Mouse (Mus musculus) forelimb bud, embryonic 11.5 days (tissue): Measurements from ENCODE around the gene Kidins220.

Source experiments
- DNase-seq: peaks from one replicate; pipeline ENCODE4 v3.0.0-alpha.2; 2012; ENCODE audit warnings: low read depth, low spot score

Gene Kidins220

GRCm38 (mm10) chr12:25024862-25025545 is 50.3 kb downstream of the Kidins220 start:
- no peak for DNase-seq

- no peak for DNase-seq
Measured at GRCm38 (mm10) chr12:25026308-25026707, 51.6 kb downstream of the Kidins220 start.

DNA sequence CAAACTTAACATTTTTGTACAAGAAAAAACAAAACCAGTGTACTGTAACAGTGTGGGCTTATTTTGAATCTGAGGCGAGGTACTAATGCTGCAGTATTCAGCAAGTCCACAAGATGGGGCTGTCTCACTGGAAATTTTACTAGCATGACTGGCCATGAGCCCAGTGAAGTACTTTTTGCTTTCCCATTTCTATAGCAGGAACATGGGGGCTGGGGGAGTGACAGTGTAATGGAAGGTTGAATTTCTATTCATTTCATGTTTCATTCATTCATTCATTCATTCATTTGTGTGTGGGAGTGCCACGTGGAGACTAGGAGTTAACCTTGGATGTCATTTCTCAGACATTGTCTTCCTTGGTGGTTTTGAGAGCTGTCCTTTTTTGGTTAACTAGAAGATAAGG is 52.7 kb downstream of the Kidins220 start:
- DNase-seq, result peak; percentile 66

DNA sequence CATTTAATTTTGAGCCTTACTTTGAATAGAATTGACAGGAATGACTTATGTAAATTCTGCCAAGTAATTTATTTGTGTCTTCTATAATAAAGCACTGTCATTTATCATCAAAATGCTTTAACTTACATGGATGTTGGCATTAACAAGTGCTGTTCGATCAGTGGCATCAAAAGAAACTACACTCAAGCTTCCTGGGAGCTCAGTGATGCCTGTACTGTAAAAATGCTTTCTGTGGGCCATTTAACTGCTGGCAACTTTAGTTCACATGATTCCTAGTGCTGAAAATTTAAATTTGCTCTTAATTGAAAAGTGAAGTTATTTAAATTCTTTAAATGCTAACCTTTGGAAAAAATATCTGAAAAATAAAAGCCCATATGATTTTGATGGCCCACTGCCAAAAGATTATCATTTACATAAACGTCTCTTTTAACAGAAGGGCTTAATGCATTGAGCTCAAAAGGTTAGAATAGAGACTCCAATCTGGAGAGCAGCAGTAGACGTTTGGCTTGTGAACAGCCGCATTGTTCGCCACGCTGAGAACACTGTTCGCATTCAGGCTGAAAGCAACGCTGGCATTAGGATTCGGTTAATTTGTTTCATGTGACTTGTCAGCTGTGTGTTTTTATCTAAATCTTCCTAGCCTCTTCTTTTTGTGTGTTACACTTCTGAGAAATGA is 59.1 kb downstream of the Kidins220 start:
- peak; percentile 11 for DNase-seq

DNA sequence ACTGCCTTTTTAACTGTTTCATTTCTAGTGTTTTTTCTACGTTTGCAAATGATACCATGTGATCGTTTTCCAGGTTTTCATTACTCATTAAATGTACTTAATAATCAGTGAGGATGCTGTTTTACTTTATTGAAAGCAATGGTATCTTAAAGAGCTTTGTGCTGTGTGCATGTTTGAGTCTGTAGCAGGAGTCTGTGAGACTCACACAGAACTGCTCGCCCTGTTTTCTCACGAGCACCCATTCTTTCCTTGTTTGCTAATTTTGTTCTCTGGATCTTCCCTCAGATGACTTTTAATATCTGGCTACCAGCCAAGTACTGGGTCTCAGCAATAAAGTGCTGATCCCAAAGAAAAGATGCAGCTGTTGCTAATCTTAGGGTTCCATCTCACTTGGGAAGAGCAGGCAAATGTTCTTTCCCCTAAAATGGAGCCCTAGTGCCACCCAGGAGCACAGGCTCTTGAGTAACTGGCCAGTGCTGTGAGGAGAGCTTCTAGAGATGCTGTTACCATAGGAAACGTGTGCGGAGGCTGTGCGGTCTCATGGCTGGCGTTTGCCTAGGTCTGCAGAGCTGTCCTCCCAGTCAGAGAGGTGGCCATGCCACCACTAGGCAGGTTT is 59.7 kb downstream of the Kidins220 start:
- DNase-seq, result no peak

DNA sequence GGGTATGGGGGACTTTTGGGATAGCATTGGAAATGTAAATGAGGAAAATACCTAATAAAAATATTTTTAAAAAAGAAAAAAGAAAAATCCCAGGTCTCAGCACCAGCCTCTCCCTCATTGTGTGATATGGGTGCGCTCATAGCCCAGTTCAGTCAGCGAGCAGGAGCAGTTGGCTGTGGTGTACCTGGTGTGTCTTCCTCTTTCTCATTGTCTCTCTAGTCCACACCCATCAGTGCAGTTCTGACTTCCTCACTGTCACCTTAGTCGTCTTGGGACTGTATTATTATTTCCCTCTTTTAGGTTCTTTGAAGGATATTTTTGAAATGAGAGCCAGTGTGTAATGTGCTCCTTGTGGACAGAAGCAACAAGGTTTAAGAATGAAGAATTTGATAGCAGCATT is 61.3 kb downstream of the Kidins220 start:
- DNase-seq, result no peak

DNA sequence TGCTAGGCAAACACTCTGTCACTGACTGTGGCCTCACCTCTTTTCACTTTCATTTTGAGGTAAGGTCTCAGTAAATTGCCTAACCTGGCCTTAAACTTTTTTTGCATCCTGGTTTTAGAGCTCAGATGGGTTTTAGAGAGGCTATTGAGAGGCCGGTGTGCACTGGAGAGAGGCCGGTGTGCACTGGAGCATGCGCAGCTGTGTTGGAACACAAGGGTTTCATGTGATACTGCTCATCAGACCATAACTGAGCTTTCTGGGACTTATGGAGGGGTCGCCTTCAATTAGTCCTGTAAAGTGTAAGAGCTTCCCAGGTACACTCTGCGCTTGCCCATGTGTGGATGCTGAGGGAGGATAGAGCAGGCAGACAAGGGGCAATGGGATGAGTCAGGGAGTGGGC is 62.5 kb downstream of the Kidins220 start:
- no peak for DNase-seq

DNA sequence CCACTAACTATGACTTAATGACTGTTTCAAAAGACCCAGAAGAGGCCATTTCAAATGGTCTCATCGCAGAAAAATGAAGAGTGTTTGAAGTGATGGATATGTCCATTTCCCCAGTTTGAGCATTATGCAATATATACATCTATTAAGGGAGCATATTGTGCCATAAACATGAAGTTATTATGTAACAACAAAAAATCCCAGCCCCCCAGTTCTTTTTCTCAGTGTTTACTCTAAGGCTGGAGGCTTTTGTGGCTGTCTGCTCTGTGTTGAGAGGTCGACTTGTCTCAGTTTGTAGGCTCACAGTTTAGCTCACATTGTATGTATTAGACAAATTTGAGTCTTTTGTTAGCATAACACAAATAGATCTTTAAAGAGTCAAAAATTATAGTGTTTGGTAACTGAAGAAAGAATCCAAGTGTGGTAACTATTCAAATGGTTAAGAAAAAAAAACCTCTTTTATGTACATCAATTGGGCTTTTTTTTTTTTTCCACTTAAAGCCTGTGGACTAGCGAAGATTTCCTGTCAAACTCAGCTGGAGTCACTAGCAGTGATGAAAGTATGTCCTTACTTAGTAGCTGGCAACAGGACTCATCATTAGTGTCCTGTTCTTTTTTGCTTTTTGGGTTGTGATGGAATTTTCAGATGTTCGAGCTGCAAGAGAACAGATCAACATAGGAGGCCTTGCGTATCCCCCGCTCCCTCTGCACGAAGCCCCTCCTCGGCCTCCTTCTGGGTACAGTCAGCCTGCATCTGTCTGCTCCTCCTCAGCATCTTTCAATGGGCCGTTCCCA is 63.2 kb downstream of the Kidins220 start:
- no peak for DNase-seq

DNA sequence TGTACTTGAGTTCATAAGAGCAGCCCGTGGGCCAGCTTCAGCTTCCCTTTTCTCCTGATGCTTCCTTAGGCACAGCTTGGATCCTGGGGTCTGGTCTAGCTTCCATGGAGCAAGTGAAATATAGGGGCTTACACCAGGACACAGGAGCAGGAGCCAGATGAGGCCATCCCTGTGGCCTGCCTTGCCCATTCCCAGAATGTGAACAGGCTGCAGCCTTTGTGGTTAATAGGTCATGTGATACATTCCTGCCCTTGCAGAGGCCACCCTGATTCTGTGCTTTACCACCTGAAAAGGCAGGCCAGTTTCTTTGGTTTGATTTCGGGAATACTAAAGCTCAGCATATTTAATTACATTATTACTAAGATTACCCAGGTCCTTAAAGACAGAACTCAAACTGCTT is 69.3 kb downstream of the Kidins220 start:
- no peak for DNase-seq

DNA sequence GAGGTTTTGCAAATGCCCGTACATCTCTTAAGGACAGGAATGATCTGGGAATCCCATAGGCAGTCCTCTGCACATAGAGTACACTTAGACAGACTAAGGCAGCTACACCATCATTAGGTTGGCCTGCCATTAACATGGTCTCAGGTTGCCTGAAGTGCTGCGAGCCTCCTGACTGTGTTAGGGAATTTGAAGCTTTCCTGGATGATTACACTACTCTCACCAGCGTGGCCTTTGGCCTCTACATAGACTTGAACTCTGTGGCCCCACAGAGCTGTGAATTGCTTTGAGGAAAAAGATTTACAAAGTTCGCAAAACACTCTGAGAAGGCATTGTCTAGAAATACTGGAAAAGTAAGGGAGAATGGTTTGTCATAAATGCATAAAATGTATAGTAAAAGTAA is 69.9 kb downstream of the Kidins220 start:
- DNase-seq, result no peak

DNA sequence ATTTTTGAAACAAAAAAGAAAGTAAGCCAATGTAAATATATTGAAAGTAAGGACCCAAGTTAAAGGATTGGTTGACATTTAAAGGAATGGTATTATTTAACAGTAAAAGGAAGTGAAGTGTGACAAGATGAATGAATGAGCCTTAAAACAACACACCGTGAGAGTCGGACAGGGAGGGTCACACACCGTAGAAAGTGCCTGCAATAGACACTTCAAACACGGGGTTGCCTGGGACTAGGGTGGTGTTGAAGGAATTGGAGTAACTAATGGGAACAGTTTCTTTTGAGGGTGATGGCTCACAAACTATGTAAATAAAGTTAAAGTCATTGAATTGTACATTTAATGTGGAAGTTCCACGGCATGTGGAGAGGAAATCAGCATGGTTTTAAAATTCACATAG is 74.5 kb downstream of the Kidins220 start:
- DNase-seq, result no peak

DNA sequence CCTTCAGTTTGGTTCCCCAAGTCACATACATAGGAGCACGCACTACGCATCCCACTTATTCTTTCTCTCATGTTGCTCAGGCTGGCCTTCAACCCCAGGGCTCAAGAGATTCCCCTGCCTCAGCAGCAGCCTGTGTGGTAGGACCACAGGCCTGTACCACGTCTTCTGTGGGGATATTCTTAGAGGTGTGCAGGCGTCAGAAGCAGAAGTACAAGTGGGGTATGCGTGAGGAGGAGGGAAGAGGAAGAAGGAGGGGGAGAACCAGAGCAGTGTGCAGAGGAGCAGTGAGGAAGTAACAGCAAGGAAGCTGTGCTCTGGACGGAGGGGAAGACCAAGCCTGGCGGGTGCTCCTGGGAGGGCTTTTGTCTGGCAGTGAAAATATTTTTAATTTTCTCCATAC is 79.8 kb downstream of the Kidins220 start:
- no peak for DNase-seq

DNA sequence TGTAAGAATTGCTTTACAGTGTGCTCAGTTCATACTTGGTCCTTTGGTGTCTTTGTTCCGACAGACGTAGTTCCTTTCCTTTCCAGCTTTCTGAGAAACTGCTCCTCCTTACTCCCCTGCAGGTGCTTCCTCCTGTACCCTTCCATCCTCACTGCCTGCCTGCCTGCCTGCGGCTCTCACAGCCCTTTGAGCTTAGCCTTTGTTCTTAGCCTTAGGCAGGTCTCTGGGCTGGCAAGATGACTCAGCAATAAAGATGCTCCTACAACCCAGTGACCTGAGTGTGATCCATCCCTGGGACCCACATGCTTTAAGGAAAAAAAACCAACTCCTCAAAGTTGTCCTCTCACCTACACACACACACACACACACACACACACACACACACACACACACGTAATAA is 80.2 kb downstream of the Kidins220 start:
- DNase-seq, result no peak

GRCm38 (mm10) chr12:25059487-25060200 is 84.9 kb downstream of the Kidins220 start:
- DNase-seq, result no peak

GRCm38 (mm10) chr12:25060901-25061300 is 86.2 kb downstream of the Kidins220 start:
- DNase-seq, result no peak

- DNase-seq, result no peak
Measured at GRCm38 (mm10) chr12:25062264-25062663, 87.5 kb downstream of the Kidins220 start.

- DNase-seq, result no peak
Measured at GRCm38 (mm10) chr12:25073374-25073773, 98.6 kb downstream of the Kidins220 start.

DNA sequence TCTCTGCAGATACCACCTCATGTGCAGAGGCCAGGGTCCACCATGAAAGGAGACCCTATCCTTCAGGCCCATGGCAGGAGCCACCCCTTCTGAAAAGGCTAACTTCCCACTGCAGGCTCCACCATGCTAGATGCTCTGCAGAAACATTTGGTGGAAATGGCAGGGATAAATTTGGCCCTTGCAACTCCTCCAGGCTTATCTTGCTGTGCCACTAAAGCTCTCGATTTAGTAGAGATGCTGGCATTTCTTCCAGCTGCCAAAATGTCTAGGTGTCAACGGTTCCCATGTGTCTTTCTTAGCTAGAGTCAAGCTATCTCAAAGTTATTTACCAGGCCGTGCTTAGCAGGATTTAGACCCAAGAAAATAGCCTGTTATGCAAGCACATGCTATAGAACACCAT is 99.6 kb downstream of the Kidins220 start:
- no peak for DNase-seq

DNA sequence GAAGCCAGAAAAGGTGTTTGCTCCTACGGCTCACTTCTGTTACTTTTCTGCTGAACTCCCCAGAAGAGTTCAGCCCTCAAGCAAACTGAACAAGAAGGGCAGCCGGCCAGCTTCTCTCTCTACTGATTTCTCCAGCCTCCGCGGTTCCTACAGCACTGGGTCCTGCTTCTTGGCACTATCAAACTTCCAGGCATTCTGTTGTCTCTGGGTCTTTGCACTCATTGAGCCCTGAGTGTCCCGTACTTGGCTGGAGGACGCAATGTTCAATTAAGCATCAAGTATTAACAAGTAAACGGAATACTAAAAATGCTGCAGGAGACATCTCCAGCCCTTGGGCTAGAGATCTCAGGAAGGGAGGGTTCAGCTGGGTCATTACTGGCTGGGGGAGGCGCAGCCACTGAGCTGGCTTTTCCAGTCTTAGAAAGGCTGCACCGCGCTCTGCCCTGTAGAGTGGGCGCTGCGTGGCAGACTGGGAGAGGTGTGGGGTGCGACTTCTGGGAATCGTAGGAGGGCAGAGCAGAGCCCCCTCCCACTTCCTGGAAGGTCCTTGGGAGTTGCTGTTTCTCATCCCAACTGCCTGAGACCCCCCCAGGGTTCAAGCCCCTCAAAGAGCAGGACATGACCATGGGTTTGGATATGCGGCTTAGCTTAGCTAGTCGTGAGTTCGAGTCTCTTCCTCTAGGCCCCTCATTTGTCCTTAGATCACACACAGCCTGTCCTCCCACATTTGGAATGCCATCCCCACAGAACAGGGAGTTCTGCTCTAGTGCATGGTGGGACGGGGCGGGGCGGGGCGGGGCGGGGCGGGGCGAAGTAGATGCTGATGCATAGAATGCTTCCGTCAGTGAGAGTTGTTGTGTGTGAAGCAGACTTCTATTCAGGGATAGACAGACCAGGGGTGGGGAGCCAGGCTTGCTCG is 108.8 kb downstream of the Kidins220 start:
- DNase-seq, result no peak

DNA sequence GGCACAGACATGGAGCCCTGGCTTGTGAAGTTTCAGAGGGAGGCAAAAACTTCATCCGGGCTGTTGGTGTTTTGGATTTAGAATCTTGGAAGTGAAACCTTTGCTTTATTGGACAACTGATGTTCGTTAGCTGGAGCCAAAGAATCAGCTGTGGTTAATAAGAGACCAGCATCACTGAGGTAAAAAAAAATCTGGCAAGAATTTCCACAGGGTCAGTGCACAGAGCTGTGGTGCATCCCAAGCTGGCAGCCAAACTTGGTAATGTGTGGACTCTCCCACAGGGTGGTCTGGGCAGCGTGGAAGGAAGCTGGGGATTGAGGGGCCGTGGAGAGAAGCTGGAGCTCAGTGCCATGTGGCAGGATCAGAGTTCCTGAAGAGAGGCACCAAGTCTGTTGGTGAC is 112.2 kb downstream of the Kidins220 start:
- no peak for DNase-seq

GRCm38 (mm10) chr12:25089433-25089832 is 114.7 kb downstream of the Kidins220 start:
- no peak for DNase-seq
